Comparison of ENCODE assay signal across 22 mouse cellular contexts in genomic region chr17:9829895-9830294, GRCm38 (mm10).
"Had no signal": no experiment of that assay in that cellular context is flagged by ENCODE, and none has a peak within 500 bp of the region (broad histone marks: within the 10 kb centered on the region; RNA-seq: fewer than 3 reads in every experiment).

No protein-coding gene starts in this region.

- DNase-seq: kidney, adult 8-10 months; kidney, postnatal 10 days; kidney, postnatal 36 days; layer of hippocampus, postnatal 36 days; left cerebral cortex, postnatal 4 days; liver, postnatal 0 days; lung, embryonic 14.5 days; right cerebral cortex, postnatal 25 days; thymus, adult 2 months; thymus, postnatal 14 days; thymus, postnatal 4 days had no signal

- H3K9ac ChIP-seq: kidney, embryonic 15.5 days; limb, embryonic 12.5 days; limb, embryonic 15.5 days; liver, embryonic 14.5 days; liver, postnatal 0 days; lung, embryonic 14.5 days; midbrain, embryonic 12.5 days; midbrain, embryonic 15.5 days; neural tube, embryonic 12.5 days; neural tube, embryonic 15.5 days had no signal

- H3K4me3 ChIP-seq: kidney, embryonic 15.5 days; limb, embryonic 12.5 days; limb, embryonic 15.5 days; midbrain, embryonic 12.5 days; midbrain, embryonic 15.5 days; neural tube, embryonic 12.5 days; neural tube, embryonic 15.5 days had no signal

- H3K9me3 ChIP-seq: kidney, embryonic 15.5 days; limb, embryonic 12.5 days; limb, embryonic 15.5 days; midbrain, embryonic 12.5 days; midbrain, embryonic 15.5 days; neural tube, embryonic 12.5 days; neural tube, embryonic 15.5 days had no signal

- H3K27ac ChIP-seq: kidney, embryonic 15.5 days; limb, embryonic 12.5 days; limb, embryonic 15.5 days; liver, embryonic 14.5 days; macrophage; midbrain, embryonic 12.5 days; midbrain, embryonic 15.5 days; neural tube, embryonic 12.5 days; neural tube, embryonic 15.5 days had no signal

- ATAC-seq: liver, postnatal 0 days; lung, postnatal 0 days; midbrain, embryonic 15.5 days had no signal

- H3K4me1 ChIP-seq: kidney, embryonic 15.5 days; limb, embryonic 12.5 days; limb, embryonic 15.5 days; midbrain, embryonic 12.5 days; midbrain, embryonic 15.5 days; neural tube, embryonic 12.5 days; neural tube, embryonic 15.5 days had no signal

- H3K27me3 ChIP-seq: kidney, embryonic 15.5 days; limb, embryonic 12.5 days; limb, embryonic 15.5 days; midbrain, embryonic 12.5 days; midbrain, embryonic 15.5 days; neural tube, embryonic 12.5 days; neural tube, embryonic 15.5 days had no signal

- H3K4me2 ChIP-seq: kidney, embryonic 15.5 days; limb, embryonic 12.5 days; limb, embryonic 15.5 days; liver, embryonic 11.5 days; lung, embryonic 14.5 days; midbrain, embryonic 12.5 days; midbrain, embryonic 15.5 days; neural tube, embryonic 12.5 days; neural tube, embryonic 15.5 days had no signal

- H3K36me3 ChIP-seq: kidney, embryonic 15.5 days; limb, embryonic 12.5 days; limb, embryonic 15.5 days; midbrain, embryonic 12.5 days; midbrain, embryonic 15.5 days; neural tube, embryonic 12.5 days; neural tube, embryonic 15.5 days had no signal
